Mouse (Mus musculus) CH12.LX (cell line): ENCODE data around the gene Dlgap1. TPM values are rescaled to one million over a fixed set of nuclear protein-coding genes. Genes with fewer than 3 reads are reported as not detected.
A peak's percentile ranks its signal among the peaks of the same experiment; 100 is the strongest.

ENCODE experiments used
- DNase-seq: peaks from one replicate; pipeline ENCODE4 v3.0.0-alpha.2; 2013; ENCODE audit errors: extremely low read depth
- H3K27ac ChIP-seq: 2 replicates; pipeline ENCODE4 v1.5.1; 2012; ENCODE audit warnings: low read depth, mild to moderate bottlenecking, control low read depth, moderate library complexity; ENCODE audit not compliant: insufficient read depth
- H3K27me3 ChIP-seq: replicated peaks from 2 replicates; pipeline ENCODE3; 2012; ENCODE audit warnings: inconsistent platforms
- H3K36me3 ChIP-seq, 2 experiments: replicated peaks in 1 of 2; 2 replicates each; pipeline versions ENCODE3 to v1.6.1; 2012; ENCODE audit warnings: inconsistent platforms in 1 of 2, low read length in 1 of 2, mild to moderate bottlenecking in 1 of 2, mixed read lengths in 1 of 2, moderate library complexity in 1 of 2; ENCODE audit not compliant: control insufficient read depth in 1 of 2, insufficient read depth in 1 of 2
- H3K4me1 ChIP-seq, 2 experiments: 2 replicates each; pipeline ENCODE4 v1.6.1; 2012; ENCODE audit warnings: inconsistent platforms in 1 of 2, moderate library complexity in 1 of 2; ENCODE audit not compliant: insufficient read depth in 2 of 2, control insufficient read depth in 1 of 2
- H3K4me2 ChIP-seq: 2 replicates; pipeline ENCODE4 v1.6.1; 2012; ENCODE audit warnings: low read depth, mild to moderate bottlenecking, control low read depth; ENCODE audit not compliant: poor library complexity, insufficient read depth, severe bottlenecking
- H3K4me3 ChIP-seq, 3 experiments: fragments of 150-350 bp in 1 of 3; sonication (generic) in 1 of 3; replicated peaks in 1 of 3; 2 replicates each; pipeline versions ENCODE3 to v1.5.1; 2011 to 2012; ENCODE audit warnings: low read depth in 2 of 3, low read length in 2 of 3, mild to moderate bottlenecking in 2 of 3, moderate library complexity in 2 of 3, control low read depth in 1 of 3, improper control_type of control experiment in 1 of 3, inconsistent platforms in 1 of 3, mixed read lengths in 1 of 3; ENCODE audit not compliant: poor library complexity in 1 of 3
- H3K79me2 ChIP-seq: replicated peaks from 2 replicates; pipeline ENCODE4 v1.6.1; 2012; ENCODE audit warnings: mild to moderate bottlenecking, moderate library complexity; ENCODE audit not compliant: control insufficient read depth, poor library complexity, insufficient read depth, severe bottlenecking; ENCODE audit errors: extremely low read depth
- H3K9ac ChIP-seq: 2 replicates; pipeline ENCODE4 v1.6.1; 2012; ENCODE audit warnings: low read depth, mild to moderate bottlenecking, control low read depth, moderate library complexity; ENCODE audit not compliant: insufficient read depth
- H3K9me3 ChIP-seq: replicated peaks from 2 replicates; pipeline ENCODE3; 2012; ENCODE audit warnings: low read length, inconsistent platforms, mixed read lengths
- CHD1 ChIP-seq: IDR thresholded peaks from 2 replicates; pipeline ENCODE4 v1.6.1; 2012; ENCODE audit warnings: low read depth, low read length, improper control_type of control experiment, inconsistent platforms
- CTCF ChIP-seq, 2 experiments: IDR thresholded peaks in 1 of 2; conservative IDR thresholded peaks in 1 of 2; 2 replicates each; pipeline ENCODE4 v1.5.1; 2011 to 2012; ENCODE audit warnings: low read depth in 2 of 2, low read length in 2 of 2, improper control_type of control experiment in 1 of 2, inconsistent platforms in 1 of 2, mild to moderate bottlenecking in 1 of 2, moderate library complexity in 1 of 2
- E2F4 ChIP-seq: IDR thresholded peaks from 2 replicates; pipeline ENCODE4 v1.6.1; 2011; ENCODE audit warnings: low read depth, low read length, improper control_type of control experiment; ENCODE audit not compliant: insufficient replicate concordance
- ETS1 ChIP-seq: conservative IDR thresholded peaks from 2 replicates; pipeline ENCODE4 v1.6.1; 2012; ENCODE audit warnings: low read depth, mild to moderate bottlenecking, inconsistent platforms, low read length, improper control_type of control experiment, moderate library complexity
- GABPA ChIP-seq: IDR thresholded peaks from 2 replicates; pipeline ENCODE4 v1.6.1; 2012; ENCODE audit warnings: low read depth, low read length, improper control_type of control experiment, inconsistent platforms; ENCODE audit not compliant: insufficient replicate concordance
- JUND ChIP-seq: conservative IDR thresholded peaks from 2 replicates; pipeline ENCODE4 v1.6.1; 2011; ENCODE audit warnings: low read depth, low read length, improper control_type of control experiment
- KAT2A ChIP-seq: IDR thresholded peaks from 2 replicates; pipeline ENCODE4 v1.6.1; 2012; ENCODE audit warnings: low read length, improper control_type of control experiment, inconsistent platforms; ENCODE audit not compliant: insufficient replicate concordance
- MAFK ChIP-seq: IDR thresholded peaks from 2 replicates; pipeline ENCODE4 v1.6.1; 2011; ENCODE audit warnings: low read length, improper control_type of control experiment; ENCODE audit not compliant: insufficient replicate concordance
- MAX ChIP-seq: IDR thresholded peaks from 2 replicates; pipeline ENCODE4 v1.6.1; 2011; ENCODE audit warnings: low read length, improper control_type of control experiment
- MAZ ChIP-seq: IDR thresholded peaks from 2 replicates; pipeline ENCODE4 v1.6.1; 2012; ENCODE audit warnings: low read depth, mild to moderate bottlenecking, inconsistent platforms, low read length, improper control_type of control experiment, moderate library complexity
- MYC ChIP-seq: IDR thresholded peaks from 2 replicates; pipeline ENCODE4 v1.6.1; 2011; ENCODE audit warnings: low read depth, mild to moderate bottlenecking, improper control_type of control experiment, low read length
- NRF1 ChIP-seq: IDR thresholded peaks from 2 replicates; pipeline ENCODE4 v1.6.1; 2014; ENCODE audit warnings: low read depth, mild to moderate bottlenecking, inconsistent platforms, low read length, improper control_type of control experiment, moderate library complexity
- PAX5 ChIP-seq: IDR thresholded peaks from 2 replicates; pipeline ENCODE4 v1.6.1; 2012; ENCODE audit warnings: low read length, inconsistent platforms, mixed read lengths
- POLR2A ChIP-seq: IDR thresholded peaks from 2 replicates; pipeline ENCODE4 v1.6.1; 2011; ENCODE audit warnings: low read depth, mild to moderate bottlenecking, improper control_type of control experiment, low read length
- TCF12 ChIP-seq: IDR thresholded peaks from 2 replicates; pipeline ENCODE4 v1.6.1; 2014; ENCODE audit warnings: low read depth, mild to moderate bottlenecking, inconsistent platforms, low read length, improper control_type of control experiment
- USF1 ChIP-seq: IDR thresholded peaks from 2 replicates; pipeline ENCODE4 v1.6.1; 2014; ENCODE audit warnings: low read depth, mild to moderate bottlenecking, inconsistent platforms, low read length, improper control_type of control experiment
- USF2 ChIP-seq: conservative IDR thresholded peaks from 2 replicates; pipeline ENCODE4 v1.6.1; 2011; ENCODE audit warnings: low read depth, low read length, improper control_type of control experiment
- ZMIZ1 ChIP-seq: IDR thresholded peaks from 2 replicates; pipeline ENCODE4 v1.6.1; 2012; ENCODE audit warnings: low read depth, mild to moderate bottlenecking, inconsistent platforms, low read length, improper control_type of control experiment
- ZNF384 ChIP-seq: IDR thresholded peaks from 2 replicates; pipeline ENCODE4 v1.6.1; 2012; ENCODE audit warnings: low read depth, low read length, improper control_type of control experiment, inconsistent platforms
- dilution Hi-C: fragments of 300-500 bp; cut with MboI; formaldehyde crosslinking; loops from 2 replicates; pipeline ENCODE4 v1.14.3; 2020; ENCODE audit warnings: low sequenced_read_pairs; ENCODE audit not compliant: extremely low pct_unique_long_range_greater_than_20kb, extremely low pct_ligation_motif_present
- in situ Hi-C: fragments of 300-500 bp; cut with MboI; formaldehyde crosslinking; loops from 3 replicates; pipeline ENCODE4 v1.14.3; 2019; ENCODE audit warnings: low sequenced_read_pairs, low pct_ligation_motif_present, low pct_unique_long_range_greater_than_20kb, mixed read lengths
- polyA plus RNA-seq: library from polyadenylated mRNA; unstranded; fragments of >175 nt; gene quantifications from 2 replicates; pipeline ENCODE4 v1.2.1, GENCODE M21; 2012; ENCODE audit warnings: low read depth; ENCODE audit not compliant: insufficient read length
- total RNA-seq, 2 experiments: library from RNA; depleted of rRNA; stranded (reverse); fragments of 300-350 nt in 1 of 2; fragments of >200 nt in 1 of 2; gene quantifications; 2 replicates each; pipeline ENCODE4 v1.2.3; 2012 to 2014

Gene Dlgap1
- total and polyA plus RNA-seq, 3 experiments, result 0.51 to 2.7 (median 1.2) TPM

DNA sequence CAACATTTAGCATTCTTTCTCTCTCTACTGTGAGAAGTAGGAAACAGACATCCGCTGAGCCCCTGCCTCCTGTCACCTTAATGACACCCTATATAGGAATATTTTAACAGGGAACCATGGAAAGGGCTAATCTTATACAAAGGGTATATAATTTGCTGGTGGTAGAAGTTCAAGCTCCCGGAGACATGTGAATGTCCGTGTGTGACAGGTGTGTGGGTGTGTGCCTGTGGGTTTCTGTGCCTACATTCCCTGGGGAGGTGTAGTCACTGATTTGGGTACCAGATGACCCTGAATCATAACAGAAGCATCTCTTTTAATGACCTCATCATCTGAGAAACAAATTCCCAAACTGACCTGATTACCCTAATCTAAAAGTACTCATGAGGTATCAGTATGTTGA lies 445.3 kb downstream of the Dlgap1 start:
- Histone ChIP-seq H3K4me1 (0 out of 4 replicates have a peak, but pooled peaks cover 0 to 2% of the 10 kb centered on the region in 2 experiments), H3K4me3 (no peak overlapping the region), H3K79me2 (no peaks in the 10 kb centered on the region), H3K4me2 (no peak overlapping the region), H3K9ac (no peak overlapping the region), H3K36me3 (no peaks in the 10 kb centered on the region), H3K27ac (no peak overlapping the region), H3K27me3 (peaks cover 2% of the 10 kb centered on the region), H3K9me3 (no peaks in the 10 kb centered on the region)
- TF ChIP-seq MYC (no peak), CHD1 (no peak), GABPA (no peak), PAX5 (no peak), USF2 (no peak), ZNF384 (no peak), JUND (no peak), USF1 (no peak), MAZ (no peak)
- in situ Hi-C loops (loop anchor here (25.0 kb wide), 1 partner anchor 223 kb away; no protein-coding TSS in a partner anchor), dilution Hi-C loops (no loop called here)
- peak; percentile 8 for DNase-seq

DNA sequence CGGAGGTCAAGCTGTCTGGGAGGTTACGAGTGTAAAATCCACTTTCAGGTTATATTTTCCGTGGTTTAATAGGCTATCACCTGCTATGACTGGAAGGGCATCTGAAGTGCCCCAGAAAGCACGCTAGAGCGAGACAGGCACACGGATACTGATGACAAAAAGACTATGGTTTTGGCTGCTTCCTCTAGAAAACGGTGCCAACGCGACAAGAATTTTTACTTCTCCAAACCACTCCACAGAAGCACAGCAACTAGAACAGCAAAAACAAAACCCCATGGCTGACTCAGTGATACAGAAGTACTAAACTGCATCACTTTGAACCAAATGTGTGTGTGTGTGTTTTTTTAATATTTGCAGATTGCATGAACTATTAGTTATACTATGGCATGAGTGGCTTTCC lies 459.0 kb downstream of the Dlgap1 start:
- dilution Hi-C loops, result no loop called here
- in situ Hi-C loops, result no loop called here
- no peak overlapping the region for H3K4me3 ChIP-seq
- no peak for DNase-seq
- TF ChIP-seq PAX5, result no peak
- no peak for TF ChIP-seq KAT2A
- TF ChIP-seq CTCF (conservative IDR thresholded peaks at IDR 0.05 in 1 of 2, IDR thresholded peaks at IDR 0.05 in 1 of 2; ENCODE audit: low read depth in 2 of 2, low read length in 2 of 2), result no peak
- TF ChIP-seq ZMIZ1, result no peak
- no peak for TF ChIP-seq TCF12
- no peak for TF ChIP-seq NRF1
- TF ChIP-seq MAZ, result no peak
- TF ChIP-seq MAX, result no peak
- no peak for TF ChIP-seq USF2
- TF ChIP-seq POLR2A, result no peak
- no peak for TF ChIP-seq E2F4
- no peak for TF ChIP-seq ETS1
- no peak for TF ChIP-seq MAFK
- TF ChIP-seq CHD1, result no peak
- H3K27me3 ChIP-seq, result no peaks in the 10 kb centered on the region
- H3K9ac ChIP-seq, result no peak overlapping the region
- no peaks in the 10 kb centered on the region for H3K9me3 ChIP-seq
- no peaks in the 10 kb centered on the region for H3K79me2 ChIP-seq
- no peaks in the 10 kb centered on the region for H3K4me1 ChIP-seq
- no peaks in the 10 kb centered on the region for H3K36me3 ChIP-seq
- no peak overlapping the region for H3K4me2 ChIP-seq
- H3K27ac ChIP-seq, result no peak overlapping the region
